Mouse (Mus musculus): ENCODE results near the gene Gm20696. TPM values are rescaled to one million over a fixed set of nuclear protein-coding genes. Genes with fewer than 3 reads are reported as not detected.

Gene Gm20696
- polyA plus RNA-seq, 1 experiment: 1.8 TPM

GRCm38 (mm10) chr6:99260941-99261736 lies 405.5 kb downstream of the Gm20696 start:
- no peak for TF ChIP-seq CTCF (IDR thresholded peaks at IDR 0.05; ENCODE audit: borderline replicate concordance, extremely low read depth, insufficient read depth, insufficient read length)
- TF ChIP-seq POLR2A (IDR thresholded peaks at IDR 0.05; ENCODE audit: borderline replicate concordance, extremely low read depth, insufficient read depth, insufficient read length, poor library complexity, severe bottlenecking): no peak
- DNase-seq (ENCODE audit: low read depth): no peak

- TF ChIP-seq POLR2A (IDR thresholded peaks at IDR 0.05; ENCODE audit: borderline replicate concordance, extremely low read depth, insufficient read depth, insufficient read length, poor library complexity, severe bottlenecking) (no peak), CTCF (IDR thresholded peaks at IDR 0.05; ENCODE audit: borderline replicate concordance, extremely low read depth, insufficient read depth, insufficient read length) (no peak)
Measured at GRCm38 (mm10) chr6:99258346-99258745, 408.3 kb downstream of the Gm20696 start.

GRCm38 (mm10) chr6:99257676-99258075 lies 408.9 kb downstream of the Gm20696 start:
- TF ChIP-seq CTCF (IDR thresholded peaks at IDR 0.05; ENCODE audit: borderline replicate concordance, extremely low read depth, insufficient read depth, insufficient read length): no peak
- TF ChIP-seq POLR2A (IDR thresholded peaks at IDR 0.05; ENCODE audit: borderline replicate concordance, extremely low read depth, insufficient read depth, insufficient read length, poor library complexity, severe bottlenecking): no peak
- DNase-seq (ENCODE audit: low read depth): no peak

More at GRCm38 (mm10) chr6:99258346-99258745, 408.3 kb downstream of the Gm20696 start:
- DNase-seq (ENCODE audit: low read depth): no peak

GRCm38 (mm10) chr6:99253331-99253730 lies 413.3 kb downstream of the Gm20696 start:
- DNase-seq (ENCODE audit: low read depth): no peak
- TF ChIP-seq CTCF (IDR thresholded peaks at IDR 0.05; ENCODE audit: borderline replicate concordance, extremely low read depth, insufficient read depth, insufficient read length) (no peak), POLR2A (IDR thresholded peaks at IDR 0.05; ENCODE audit: borderline replicate concordance, extremely low read depth, insufficient read depth, insufficient read length, poor library complexity, severe bottlenecking) (no peak)

- DNase-seq (ENCODE audit: low read depth): no peak
- TF ChIP-seq POLR2A (IDR thresholded peaks at IDR 0.05; ENCODE audit: borderline replicate concordance, extremely low read depth, insufficient read depth, insufficient read length, poor library complexity, severe bottlenecking) (no peak), CTCF (IDR thresholded peaks at IDR 0.05; ENCODE audit: borderline replicate concordance, extremely low read depth, insufficient read depth, insufficient read length) (no peak)
Measured at GRCm38 (mm10) chr6:99252816-99253215, 413.8 kb downstream of the Gm20696 start.

- TF ChIP-seq POLR2A (IDR thresholded peaks at IDR 0.05; ENCODE audit: borderline replicate concordance, extremely low read depth, insufficient read depth, insufficient read length, poor library complexity, severe bottlenecking): no peak
- TF ChIP-seq CTCF (IDR thresholded peaks at IDR 0.05; ENCODE audit: borderline replicate concordance, extremely low read depth, insufficient read depth, insufficient read length): peak; percentile 7; the same call in 1 of the 2 replicates
- DNase-seq (ENCODE audit: low read depth): no peak
Measured at GRCm38 (mm10) chr6:99251924-99252323, 414.7 kb downstream of the Gm20696 start.

GRCm38 (mm10) chr6:99251222-99251621 lies 415.4 kb downstream of the Gm20696 start:
- no peak for DNase-seq (ENCODE audit: low read depth)
- no peak for TF ChIP-seq POLR2A (IDR thresholded peaks at IDR 0.05; ENCODE audit: borderline replicate concordance, extremely low read depth, insufficient read depth, insufficient read length, poor library complexity, severe bottlenecking)
- no peak for TF ChIP-seq CTCF (IDR thresholded peaks at IDR 0.05; ENCODE audit: borderline replicate concordance, extremely low read depth, insufficient read depth, insufficient read length)

- DNase-seq (ENCODE audit: low read depth): no peak
- TF ChIP-seq CTCF (IDR thresholded peaks at IDR 0.05; ENCODE audit: borderline replicate concordance, extremely low read depth, insufficient read depth, insufficient read length) (no peak), POLR2A (IDR thresholded peaks at IDR 0.05; ENCODE audit: borderline replicate concordance, extremely low read depth, insufficient read depth, insufficient read length, poor library complexity, severe bottlenecking) (no peak)
Measured at GRCm38 (mm10) chr6:99249496-99250030, 417.0 kb downstream of the Gm20696 start.

GRCm38 (mm10) chr6:99248396-99248795 lies 418.2 kb downstream of the Gm20696 start:
- TF ChIP-seq CTCF (IDR thresholded peaks at IDR 0.05; ENCODE audit: borderline replicate concordance, extremely low read depth, insufficient read depth, insufficient read length) (no peak), POLR2A (IDR thresholded peaks at IDR 0.05; ENCODE audit: borderline replicate concordance, extremely low read depth, insufficient read depth, insufficient read length, poor library complexity, severe bottlenecking) (no peak)
- no peak for DNase-seq (ENCODE audit: low read depth)

GRCm38 (mm10) chr6:99241625-99242395 lies 424.8 kb downstream of the Gm20696 start:
- TF ChIP-seq POLR2A (IDR thresholded peaks at IDR 0.05; ENCODE audit: borderline replicate concordance, extremely low read depth, insufficient read depth, insufficient read length, poor library complexity, severe bottlenecking) (no peak), CTCF (IDR thresholded peaks at IDR 0.05; ENCODE audit: borderline replicate concordance, extremely low read depth, insufficient read depth, insufficient read length) (no peak)
- DNase-seq (ENCODE audit: low read depth): no peak

GRCm38 (mm10) chr6:99240764-99241163 lies 425.8 kb downstream of the Gm20696 start:
- TF ChIP-seq POLR2A (IDR thresholded peaks at IDR 0.05; ENCODE audit: borderline replicate concordance, extremely low read depth, insufficient read depth, insufficient read length, poor library complexity, severe bottlenecking) (no peak), CTCF (IDR thresholded peaks at IDR 0.05; ENCODE audit: borderline replicate concordance, extremely low read depth, insufficient read depth, insufficient read length) (no peak)
- no peak for DNase-seq (ENCODE audit: low read depth)

All from brain, embryonic 14.5 days (tissue).